Mouse (Mus musculus) heart, embryonic 14.5 days (tissue): ENCODE results near the gene Creb3l2. TPM values are rescaled to one million over a fixed set of nuclear protein-coding genes. Genes with fewer than 3 reads are reported as not detected.
"Not testable (repeated sequence)": the region's sequence is repeated elsewhere in the genome, so short reads cannot be mapped to it uniquely, and the experiment has no call there.

ENCODE experiments used
- ATAC-seq: fragments of 200-750 bp; cut with Nextera tagmentation; 2 replicates; pipeline ENCODE4 v1.8.0; 2017; ENCODE audit warnings: low read depth, moderate TSS enrichment; ENCODE audit not compliant: insufficient number of reproducible peaks, insufficient read depth, low FRiP score
- H3K27ac ChIP-seq, 2 experiments: fragments of 200-500 bp in 1 of 2; fragments of 300-500 bp in 1 of 2; sonication (generic) in 1 of 2; replicated peaks in 1 of 2; 2 replicates each; pipeline ENCODE4 v1.5.1; 2012 to 2014; ENCODE audit warnings: low read depth in 2 of 2, low read length in 2 of 2, control low read depth in 1 of 2, mild to moderate bottlenecking in 1 of 2, mixed read lengths in 1 of 2; ENCODE audit not compliant: control insufficient read depth in 1 of 2, insufficient read depth in 1 of 2
- H3K27me3 ChIP-seq: fragments of 300-500 bp; sonication (generic); 2 replicates; pipeline ENCODE4 v1.6.1; 2014; ENCODE audit warnings: mild to moderate bottlenecking, low read length, control low read depth; ENCODE audit not compliant: control insufficient read depth, insufficient read depth
- H3K36me3 ChIP-seq: fragments of 300-500 bp; sonication (generic); 2 replicates; pipeline ENCODE4 v1.6.1; 2014; ENCODE audit warnings: mild to moderate bottlenecking, control low read depth, low read length, mixed read lengths; ENCODE audit not compliant: control insufficient read depth, insufficient read depth
- H3K4me1 ChIP-seq, 2 experiments: fragments of 200-500 bp in 1 of 2; fragments of 300-500 bp in 1 of 2; sonication (generic) in 1 of 2; 2 replicates each; pipeline ENCODE4 v1.6.1; 2012 to 2014; ENCODE audit warnings: low read length in 2 of 2, control low read depth in 1 of 2, mixed read lengths in 1 of 2; ENCODE audit not compliant: control insufficient read depth in 2 of 2, insufficient read depth in 2 of 2
- H3K4me2 ChIP-seq: fragments of 300-500 bp; sonication (generic); 2 replicates; pipeline ENCODE4 v1.6.1; 2014; ENCODE audit warnings: mild to moderate bottlenecking, low read length
- H3K4me3 ChIP-seq, 2 experiments: fragments of 200-500 bp in 1 of 2; fragments of 300-500 bp in 1 of 2; sonication (generic) in 1 of 2; 2 replicates each; pipeline ENCODE4 v1.5.1; 2012 to 2014; ENCODE audit warnings: low read length in 2 of 2, mild to moderate bottlenecking in 2 of 2, control low read depth in 1 of 2, low read depth in 1 of 2, moderate library complexity in 1 of 2; ENCODE audit not compliant: control insufficient read depth in 1 of 2, insufficient read depth in 1 of 2
- H3K9ac ChIP-seq: fragments of 300-500 bp; sonication (generic); 2 replicates; pipeline ENCODE4 v1.6.1; 2014; ENCODE audit warnings: mild to moderate bottlenecking, low read length
- H3K9me3 ChIP-seq: fragments of 300-500 bp; sonication (generic); 2 replicates; pipeline ENCODE4 v1.6.1; 2016; ENCODE audit warnings: low read length, control low read depth; ENCODE audit not compliant: control insufficient read depth
- WGBS: fragments of 180-500 bp; shearing (Covaris S2); extraction: QIAGEN DNeasy Blood & Tissue Kit; methylation state at CpG from one replicate; pipeline ENCODE4 v1.1.7; 2014; 5-methylcytosine and 5-hydroxymethylcytosine counted together
- polyA plus RNA-seq: library from polyadenylated mRNA; unstranded; fragments of >200 nt; fragmentation: Nextera tagmentation; extraction: Ambion mirVana; gene quantifications from 2 replicates; pipeline ENCODE4 v1.2.1, GENCODE M21; 2014

Creb3l2 gene
- polyA plus RNA-seq, 1 experiment from 2014 or later = 39.9 TPM

- no peak overlapping the region for H3K4me2 ChIP-seq
- no peaks in the 10 kb centered on the region for H3K27me3 ChIP-seq
- no peak overlapping the region for H3K4me3 ChIP-seq
- no peaks in the 10 kb centered on the region for H3K9me3 ChIP-seq
- H3K4me1 ChIP-seq = peaks cover 6 to 22% of the 10 kb centered on the region in 2 experiments; a peak in 3 of 4 replicates
- ATAC-seq = no peak
- peaks cover 45% of the 10 kb centered on the region for H3K36me3 ChIP-seq
- H3K27ac ChIP-seq = 0 out of 4 replicates have a peak overlapping the region, but pooled peaks of 1 of the 2 experiments have one; percentile 14
- 75% methylated on average over 12 of the region's 12 CpGs for WGBS
- H3K9ac ChIP-seq = no peak overlapping the region
Observed at GRCm38 (mm10) chr6:37377836-37378580, 63.9 kb downstream of the Creb3l2 start.

GRCm38 (mm10) chr6:37377387-37377786 is 64.6 kb downstream of the Creb3l2 start:
- H3K4me2 ChIP-seq, H3K9me3 ChIP-seq, H3K27me3 ChIP-seq, H3K9ac ChIP-seq, H3K4me3 ChIP-seq, ATAC-seq: not testable (repeated sequence)
- peaks cover 6 to 21% of the 10 kb centered on the region in 2 experiments; a peak in 3 of 4 replicates for H3K4me1 ChIP-seq
- 84% methylated on average over 3 of the region's 3 CpGs for WGBS
- 0 out of 4 replicates have a peak overlapping the region, but pooled peaks of 1 of the 2 experiments have one; percentile 14 for H3K27ac ChIP-seq
- peaks cover 50% of the 10 kb centered on the region for H3K36me3 ChIP-seq

- 56% methylated on average over 10 of the region's 10 CpGs for WGBS
- Histone ChIP-seq H3K27me3 (no peaks in the 10 kb centered on the region), H3K4me3 (no peak overlapping the region), H3K27ac (peak overlapping the region; percentile 29 to 32; a peak in 2 of 4 replicates), H3K36me3 (peaks cover 52% of the 10 kb centered on the region), H3K4me2 (no peak overlapping the region), H3K9ac (no peak overlapping the region), H3K9me3 (peaks cover 4% of the 10 kb centered on the region), H3K4me1 (peaks cover 12 to 25% of the 10 kb centered on the region in 2 experiments)
- ATAC-seq = no peak
Observed at GRCm38 (mm10) chr6:37375452-37375851, 66.5 kb downstream of the Creb3l2 start.

- Histone ChIP-seq H3K4me3 (no peak overlapping the region), H3K9ac (no peak overlapping the region), H3K27ac (no peak overlapping the region), H3K4me1 (peaks cover 26 to 50% of the 10 kb centered on the region in 2 experiments), H3K4me2 (no peak overlapping the region), H3K27me3 (no peaks in the 10 kb centered on the region), H3K36me3 (peaks cover 26% of the 10 kb centered on the region), H3K9me3 (peaks cover 4% of the 10 kb centered on the region)
- WGBS = 86% methylated on average over 7 of the region's 7 CpGs
- no peak for ATAC-seq
Observed at GRCm38 (mm10) chr6:37371341-37371740, 70.6 kb downstream of the Creb3l2 start.

GRCm38 (mm10) chr6:37370566-37370965 is 71.4 kb downstream of the Creb3l2 start:
- H3K9ac ChIP-seq = peak overlapping the region; percentile 38; the same call in 1 of the 2 replicates
- H3K4me3 ChIP-seq = no peak overlapping the region
- peak overlapping the region; percentile 16; the same call in 1 of the 2 replicates for H3K4me2 ChIP-seq
- peaks cover 26% of the 10 kb centered on the region for H3K36me3 ChIP-seq
- H3K4me1 ChIP-seq = peaks cover 27 to 46% of the 10 kb centered on the region in 2 experiments
- no peak for ATAC-seq
- H3K27ac ChIP-seq = peak overlapping the region; percentile 35 to 60; a peak in 3 of 4 replicates
- 45% methylated on average over 12 of the region's 12 CpGs for WGBS
- H3K9me3 ChIP-seq = peaks cover 4% of the 10 kb centered on the region
- no peaks in the 10 kb centered on the region for H3K27me3 ChIP-seq

DNA sequence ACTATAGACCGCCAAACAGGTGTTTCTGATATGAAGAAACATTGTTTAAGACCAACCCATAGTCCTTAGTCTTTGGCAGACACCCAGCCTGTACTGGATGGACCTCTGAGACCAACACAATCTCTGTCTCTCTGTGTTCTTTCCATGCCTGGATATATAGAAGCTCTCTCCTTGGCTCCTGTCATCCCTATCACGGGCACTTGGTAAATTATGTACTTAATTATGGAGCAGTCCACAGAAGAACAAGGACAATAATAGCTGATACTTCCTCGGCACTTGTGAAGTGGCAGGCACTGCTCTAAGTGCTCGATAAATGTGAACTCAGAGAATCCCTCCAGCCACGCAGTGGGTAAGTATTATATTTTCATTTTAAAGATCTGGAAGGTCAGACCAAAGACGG is 72.2 kb downstream of the Creb3l2 start:
- Histone ChIP-seq H3K4me2 (peak overlapping the region; percentile 16), H3K27me3 (no peaks in the 10 kb centered on the region), H3K36me3 (peaks cover 26% of the 10 kb centered on the region), H3K27ac (peak overlapping the region in 1 of 2 experiments; percentile 60; a peak in 2 of 4 replicates), H3K4me1 (peaks cover 27 to 47% of the 10 kb centered on the region in 2 experiments), H3K9ac (no peak overlapping the region), H3K4me3 (no peak overlapping the region), H3K9me3 (peaks cover 4% of the 10 kb centered on the region)
- WGBS = 36% methylated on average over 6 of the region's 6 CpGs
- peak; percentile 54; the same call in 1 of the 2 replicates for ATAC-seq

DNA sequence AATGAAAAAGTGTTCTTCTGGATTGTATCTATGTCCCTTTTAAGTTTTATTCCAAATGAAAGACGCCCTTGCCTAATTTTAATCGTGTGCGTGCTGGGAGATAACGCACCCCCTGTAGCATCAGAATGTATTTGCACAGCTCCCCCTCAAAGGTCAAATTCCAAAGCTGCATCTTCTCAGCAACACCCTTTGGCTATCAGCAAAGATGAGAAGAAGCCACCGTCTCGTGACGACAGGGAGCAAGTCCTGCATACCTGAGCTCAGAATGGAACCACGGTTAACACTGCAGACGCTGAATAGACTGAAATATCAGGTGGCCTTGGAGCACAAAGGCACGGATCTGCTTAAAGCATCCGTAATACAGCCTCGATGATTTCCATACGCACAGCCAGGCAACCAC is 73.7 kb downstream of the Creb3l2 start:
- H3K4me1 ChIP-seq = peaks cover 27 to 47% of the 10 kb centered on the region in 2 experiments
- ATAC-seq = no peak
- H3K9me3 ChIP-seq = peaks cover 6% of the 10 kb centered on the region
- H3K36me3 ChIP-seq = peaks cover 34% of the 10 kb centered on the region
- 31% methylated on average over 13 of the region's 13 CpGs for WGBS
- H3K4me3 ChIP-seq = no peak overlapping the region
- H3K4me2 ChIP-seq = peak overlapping the region; percentile 6; the same call in 1 of the 2 replicates
- no peak overlapping the region for H3K9ac ChIP-seq
- no peaks in the 10 kb centered on the region for H3K27me3 ChIP-seq
- H3K27ac ChIP-seq = 0 out of 4 replicates have a peak overlapping the region, but pooled peaks of 1 of the 2 experiments have one; percentile 20
